Mouse (Mus musculus) liver, embryonic 16.5 days (tissue): ENCODE measurements at regions not wholly inside any gene's neighbourhood (a gene's known extent, or its start where the extent isn't known, plus 50 kb on each side); places are given as distances from the start of the nearest gene placed in this dataset.

Experiments
- ATAC-seq: fragments of 200-750 bp; cut with Nextera tagmentation; 2 replicates; pipeline ENCODE4 v1.8.0; 2017; ENCODE audit warnings: low read depth, mild to moderate bottlenecking, moderate number of reproducible peaks, moderate library complexity
- H3K27ac ChIP-seq: fragments of 300-500 bp; sonication (generic); 2 replicates; pipeline ENCODE4 v1.5.1; 2014; ENCODE audit warnings: mild to moderate bottlenecking, low read length
- H3K27me3 ChIP-seq: fragments of 300-500 bp; sonication (generic); 2 replicates; pipeline ENCODE4 v1.6.1; 2014; ENCODE audit warnings: low read depth, low read length, mixed read lengths; ENCODE audit not compliant: control insufficient read depth, insufficient read depth
- H3K36me3 ChIP-seq: fragments of 300-500 bp; sonication (generic); 2 replicates; pipeline ENCODE4 v1.6.1; 2014; ENCODE audit warnings: mild to moderate bottlenecking; ENCODE audit not compliant: control insufficient read depth, insufficient read depth
- H3K4me1 ChIP-seq: fragments of 300-500 bp; sonication (generic); 2 replicates; pipeline ENCODE4 v1.6.1; 2014; ENCODE audit warnings: low read depth, low read length, mixed read lengths; ENCODE audit not compliant: control insufficient read depth
- H3K4me2 ChIP-seq: fragments of 300-500 bp; sonication (generic); 2 replicates; pipeline ENCODE4 v1.6.1; 2014; ENCODE audit warnings: low read depth, low read length, mixed read lengths
- H3K4me3 ChIP-seq: fragments of 300-500 bp; sonication (generic); 2 replicates; pipeline ENCODE4 v1.5.1; 2014; ENCODE audit warnings: low read depth, mild to moderate bottlenecking, low read length
- H3K9ac ChIP-seq: fragments of 300-500 bp; sonication (generic); 2 replicates; pipeline ENCODE4 v1.6.1; 2014; ENCODE audit warnings: low read depth, low read length
- H3K9me3 ChIP-seq: fragments of 300-500 bp; sonication (generic); replicated peaks from 2 replicates; pipeline ENCODE4 v1.6.1; 2016; ENCODE audit warnings: low read length; ENCODE audit not compliant: control insufficient read depth
- WGBS: fragments of 180-500 bp; shearing (Covaris S2); extraction: QIAGEN DNeasy Blood & Tissue Kit; methylation state at CpG from one replicate; pipeline ENCODE4 v1.1.7; 2014; ENCODE audit not compliant: insufficient replicate concordance; 5-methylcytosine and 5-hydroxymethylcytosine counted together

- no peak overlapping the region for H3K27ac ChIP-seq
- 56% methylated on average over 9 of the region's 9 CpGs for WGBS
- no peak overlapping the region for H3K4me3 ChIP-seq
Measured at GRCm38 (mm10) chr3:140111414-140112172, 906.1 kb downstream of the Stpg2 start.

DNA sequence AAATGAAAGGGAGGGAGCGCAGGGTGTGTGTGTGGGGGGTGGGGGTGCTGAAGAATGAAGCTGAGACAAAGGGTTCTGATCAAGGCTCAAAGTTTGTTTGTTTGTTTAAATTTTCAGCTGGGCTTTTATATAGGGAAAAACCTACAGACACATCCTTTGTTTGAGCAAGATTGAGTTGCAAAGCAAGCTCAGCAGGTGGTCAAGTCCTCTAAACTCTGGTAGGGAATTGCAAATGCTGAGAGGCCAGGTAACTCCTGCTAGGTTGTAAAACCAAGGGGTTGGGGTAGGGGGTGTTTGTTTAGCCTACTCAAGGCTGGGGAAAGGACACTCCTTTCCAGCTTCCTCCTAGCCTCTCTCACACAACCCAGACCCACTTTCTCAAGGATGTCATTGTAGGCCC lies 909.6 kb downstream of the Stpg2 start:
- no peak overlapping the region for H3K4me3 ChIP-seq
- 67% methylated on average over 1 of the region's 1 CpGs for WGBS
- peaks cover 4% of the 10 kb centered on the region for H3K9me3 ChIP-seq
- no peak for ATAC-seq
- H3K4me2 ChIP-seq, result no peak overlapping the region
- no peaks in the 10 kb centered on the region for H3K36me3 ChIP-seq
- no peaks in the 10 kb centered on the region for H3K4me1 ChIP-seq
- no peaks in the 10 kb centered on the region for H3K27me3 ChIP-seq
- no peak overlapping the region for H3K9ac ChIP-seq
- H3K27ac ChIP-seq, result no peak overlapping the region

More at GRCm38 (mm10) chr3:140111414-140112172, 906.1 kb downstream of the Stpg2 start:
- no peak for ATAC-seq
- H3K36me3 ChIP-seq, result no peaks in the 10 kb centered on the region
- H3K4me2 ChIP-seq, result no peak overlapping the region
- no peaks in the 10 kb centered on the region for H3K9me3 ChIP-seq
- no peaks in the 10 kb centered on the region for H3K27me3 ChIP-seq
- no peak overlapping the region for H3K9ac ChIP-seq
- H3K4me1 ChIP-seq, result no peaks in the 10 kb centered on the region

DNA sequence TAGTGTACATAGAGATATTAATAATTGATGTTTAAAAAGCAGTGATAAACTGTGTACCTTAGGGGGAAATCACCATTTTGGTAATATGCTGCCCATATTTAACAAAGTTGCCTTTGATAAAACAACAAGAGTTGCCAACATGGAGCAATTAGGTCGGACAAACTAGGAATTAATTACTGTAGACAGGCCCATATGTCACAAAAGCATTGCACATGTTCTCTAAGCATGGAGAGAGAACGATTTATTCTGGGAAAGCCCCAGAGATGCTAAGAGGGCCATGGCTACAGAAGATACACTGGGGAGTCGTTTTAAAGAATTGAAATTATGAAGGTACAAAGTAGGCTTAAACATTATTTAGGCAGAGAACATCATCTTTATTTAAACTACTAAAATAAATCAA lies 921.8 kb downstream of the Stpg2 start:
- H3K4me2 ChIP-seq, result no peak overlapping the region
- no peaks in the 10 kb centered on the region for H3K27me3 ChIP-seq
- H3K9me3 ChIP-seq, result no peaks in the 10 kb centered on the region
- H3K4me3 ChIP-seq, result no peak overlapping the region
- WGBS, result 45% methylated on average over 3 of the region's 3 CpGs
- no peak overlapping the region for H3K9ac ChIP-seq
- H3K27ac ChIP-seq, result no peak overlapping the region
- no peaks in the 10 kb centered on the region for H3K4me1 ChIP-seq
- no peak for ATAC-seq
- H3K36me3 ChIP-seq, result no peaks in the 10 kb centered on the region

GRCm38 (mm10) chr3:140129065-140129778 lies 923.7 kb downstream of the Stpg2 start:
- H3K27me3 ChIP-seq, result no peaks in the 10 kb centered on the region
- no peak overlapping the region for H3K9ac ChIP-seq
- H3K4me1 ChIP-seq, result no peaks in the 10 kb centered on the region
- no peak overlapping the region for H3K4me3 ChIP-seq
- H3K36me3 ChIP-seq, result no peaks in the 10 kb centered on the region
- H3K27ac ChIP-seq, result no peak overlapping the region
- H3K9me3 ChIP-seq, result no peaks in the 10 kb centered on the region
- ATAC-seq, result no peak
- H3K4me2 ChIP-seq, result no peak overlapping the region
- WGBS, result 66% methylated on average over 8 of the region's 8 CpGs

DNA sequence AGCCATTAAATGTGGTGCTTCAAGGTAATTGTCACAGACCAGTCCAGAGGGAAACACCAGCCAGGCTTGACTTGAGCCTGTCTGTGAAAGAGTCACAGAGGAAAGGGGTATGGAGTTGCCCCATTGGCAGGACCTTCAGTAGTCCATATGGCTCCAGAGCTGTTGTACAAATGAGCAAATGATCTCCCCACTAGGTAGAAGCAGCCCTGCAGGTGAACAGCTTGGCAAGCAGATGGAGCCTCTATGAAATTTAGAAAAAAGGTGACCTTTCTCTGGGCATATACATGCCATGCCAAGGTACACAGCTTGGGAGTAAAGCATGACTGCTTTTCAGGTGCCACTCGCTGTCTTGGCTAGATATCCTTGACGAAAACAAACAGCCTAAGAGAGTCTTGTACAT lies 938.4 kb downstream of the Stpg2 start:
- no peak overlapping the region for H3K4me3 ChIP-seq
- no peak for ATAC-seq
- 59% methylated on average over 2 of the region's 2 CpGs for WGBS
- no peaks in the 10 kb centered on the region for H3K27me3 ChIP-seq
- H3K9ac ChIP-seq, result no peak overlapping the region
- H3K4me1 ChIP-seq, result no peaks in the 10 kb centered on the region
- no peaks in the 10 kb centered on the region for H3K9me3 ChIP-seq
- no peaks in the 10 kb centered on the region for H3K36me3 ChIP-seq
- no peak overlapping the region for H3K27ac ChIP-seq
- H3K4me2 ChIP-seq, result no peak overlapping the region

DNA sequence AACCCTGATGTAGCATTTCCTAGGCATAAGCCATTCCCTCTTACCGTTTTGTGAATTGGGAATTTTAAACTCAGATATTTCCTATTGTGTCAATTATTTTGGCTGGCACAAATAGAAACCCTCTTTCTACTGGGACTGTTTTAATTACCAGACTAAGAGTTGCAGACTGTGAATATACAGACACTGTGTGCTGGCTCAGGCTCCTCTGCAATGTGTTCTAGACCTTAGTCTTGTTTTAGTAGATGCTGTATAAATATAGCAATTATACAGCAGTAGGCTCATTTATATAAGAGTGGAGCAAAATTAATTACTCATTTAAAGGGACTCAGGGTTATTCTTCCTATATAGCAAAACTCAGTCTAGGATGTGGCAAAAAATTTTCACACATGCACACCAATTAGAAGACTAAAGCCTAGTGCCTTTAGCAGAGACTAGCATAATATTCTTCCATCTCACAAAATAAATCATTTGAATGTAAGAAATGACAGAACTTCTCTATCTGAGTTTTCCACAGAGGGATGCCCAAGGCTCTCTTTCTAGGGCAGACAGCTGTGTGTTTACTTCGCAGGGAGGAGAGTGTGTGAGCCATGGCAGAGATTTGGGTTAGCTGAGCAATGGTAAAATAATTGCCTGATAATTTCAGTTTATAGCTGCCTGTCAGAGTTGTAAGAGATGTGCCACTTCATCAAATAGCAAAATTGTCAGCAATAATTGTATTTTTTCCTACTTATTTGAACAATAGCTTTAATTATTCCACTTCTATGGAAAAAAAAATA lies 941.9 kb downstream of the Stpg2 start:
- Histone ChIP-seq H3K4me1 (no peaks in the 10 kb centered on the region), H3K36me3 (no peaks in the 10 kb centered on the region), H3K9ac (no peak overlapping the region), H3K4me2 (no peak overlapping the region), H3K9me3 (no peaks in the 10 kb centered on the region), H3K4me3 (no peak overlapping the region), H3K27me3 (no peaks in the 10 kb centered on the region), H3K27ac (no peak overlapping the region)
- ATAC-seq, result no peak
- WGBS, result 46% methylated on average over 2 of the region's 2 CpGs

DNA sequence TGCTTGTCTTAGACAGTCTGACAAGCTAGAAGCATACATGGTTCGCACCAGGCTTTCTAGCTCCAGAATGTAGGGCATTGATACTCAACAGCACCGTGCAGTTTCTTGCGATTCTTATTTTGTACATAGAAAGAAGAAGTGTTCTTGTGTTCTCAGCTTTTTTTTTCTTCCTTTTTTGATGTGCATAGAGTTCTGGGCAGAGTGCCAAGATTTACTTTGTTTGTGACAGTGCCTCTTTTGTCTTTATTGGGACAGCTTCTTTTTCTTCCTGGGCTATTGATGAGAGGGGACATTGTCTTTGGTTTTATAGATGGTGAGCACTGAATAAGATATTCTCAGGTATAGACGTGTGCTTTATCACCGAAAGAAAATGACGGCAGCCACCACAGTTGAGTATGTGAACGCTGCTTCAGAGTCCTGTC lies 945.0 kb downstream of the Stpg2 start:
- Histone ChIP-seq H3K9me3 (no peaks in the 10 kb centered on the region), H3K27ac (no peak overlapping the region), H3K4me3 (no peak overlapping the region), H3K4me2 (no peak overlapping the region), H3K9ac (no peak overlapping the region), H3K36me3 (no peaks in the 10 kb centered on the region), H3K4me1 (no peaks in the 10 kb centered on the region), H3K27me3 (no peaks in the 10 kb centered on the region)
- WGBS, result 69% methylated on average over 7 of the region's 7 CpGs
- ATAC-seq, result no peak

GRCm38 (mm10) chr3:140179471-140179870 lies 974.0 kb downstream of the Stpg2 start:
- Histone ChIP-seq H3K4me2 (no peak overlapping the region), H3K9me3 (no peaks in the 10 kb centered on the region), H3K4me3 (no peak overlapping the region), H3K27me3 (no peaks in the 10 kb centered on the region), H3K36me3 (no peaks in the 10 kb centered on the region), H3K9ac (no peak overlapping the region), H3K4me1 (no peaks in the 10 kb centered on the region), H3K27ac (no peak overlapping the region)
- WGBS, result 64% methylated on average over 2 of the region's 2 CpGs
- no peak for ATAC-seq

- H3K4me2 ChIP-seq, result no peak overlapping the region
- no peaks in the 10 kb centered on the region for H3K36me3 ChIP-seq
- H3K4me3 ChIP-seq, result no peak overlapping the region
- no peaks in the 10 kb centered on the region for H3K4me1 ChIP-seq
- no peak overlapping the region for H3K9ac ChIP-seq
- H3K27ac ChIP-seq, result no peak overlapping the region
- ATAC-seq, result no peak
- no peaks in the 10 kb centered on the region for H3K9me3 ChIP-seq
- no peaks in the 10 kb centered on the region for H3K27me3 ChIP-seq
- WGBS, result 62% methylated on average over 4 of the region's 4 CpGs
Measured at GRCm38 (mm10) chr3:140182690-140183089, 977.2 kb downstream of the Stpg2 start.
